Mouse (Mus musculus) thymus, postnatal 4 days (tissue): ENCODE measurements at regions not wholly inside any gene's neighbourhood (a gene's known extent, or its start where the extent isn't known, plus 50 kb on each side); places are given as distances from the start of the nearest gene placed in this dataset.
"Not testable (repeated sequence)": the region's sequence is repeated elsewhere in the genome, so short reads cannot be mapped to it uniquely, and the experiment has no call there.

Source experiments
- DNase-seq: peaks from one replicate; pipeline ENCODE4 v3.0.0; 2021

- DNase-seq = peak; percentile 50
Measured at GRCm38 (mm10) chr5:148820476-148820875, 108.6 kb downstream of the Katnal1 start.

- no peak for DNase-seq
Measured at GRCm38 (mm10) chr5:148819423-148819822, 109.7 kb downstream of the Katnal1 start.

- no peak for DNase-seq
Measured at GRCm38 (mm10) chr5:148818746-148819145, 110.4 kb downstream of the Katnal1 start.

GRCm38 (mm10) chr5:148812840-148813239 lies 116.3 kb downstream of the Katnal1 start:
- DNase-seq = no peak

- DNase-seq = peak; percentile 86
Measured at GRCm38 (mm10) chr5:148812016-148812415, 117.1 kb downstream of the Katnal1 start.

GRCm38 (mm10) chr5:148809485-148809884 lies 119.6 kb downstream of the Katnal1 start:
- DNase-seq = no peak

- no peak for DNase-seq
Measured at GRCm38 (mm10) chr5:148809055-148809454, 120.1 kb downstream of the Katnal1 start.

GRCm38 (mm10) chr5:148808426-148808825 lies 120.7 kb downstream of the Katnal1 start:
- DNase-seq = peak; percentile 68

GRCm38 (mm10) chr5:148807612-148808011 lies 121.5 kb downstream of the Katnal1 start:
- no peak for DNase-seq

- no peak for DNase-seq
Measured at GRCm38 (mm10) chr5:148805030-148805429, 124.1 kb downstream of the Katnal1 start.

- no peak for DNase-seq
Measured at GRCm38 (mm10) chr5:148803772-148804171, 125.3 kb downstream of the Katnal1 start.

GRCm38 (mm10) chr5:148802720-148803119 lies 126.4 kb downstream of the Katnal1 start:
- no peak for DNase-seq

- no peak for DNase-seq
Measured at GRCm38 (mm10) chr5:148798541-148798940, 130.6 kb downstream of the Katnal1 start.

GRCm38 (mm10) chr5:148796072-148796471 lies 133.0 kb downstream of the Katnal1 start:
- DNase-seq = no peak

- peak; percentile 86 for DNase-seq
Measured at GRCm38 (mm10) chr5:148794465-148794864, 134.7 kb downstream of the Katnal1 start.

GRCm38 (mm10) chr5:148792736-148793440 lies 136.2 kb downstream of the Katnal1 start:
- DNase-seq = peak; percentile 94

GRCm38 (mm10) chr5:148791651-148792050 lies 137.5 kb downstream of the Katnal1 start:
- no peak for DNase-seq

- not testable (repeated sequence) for DNase-seq
Measured at GRCm38 (mm10) chr5:148790343-148790742, 138.8 kb downstream of the Katnal1 start.

- no peak for DNase-seq
Measured at GRCm38 (mm10) chr5:148789823-148790222, 139.3 kb downstream of the Katnal1 start.

GRCm38 (mm10) chr5:148789147-148789566 lies 140.0 kb downstream of the Katnal1 start:
- no peak for DNase-seq

GRCm38 (mm10) chr5:148788690-148789089 lies 140.4 kb downstream of the Katnal1 start:
- no peak for DNase-seq

GRCm38 (mm10) chr5:148787270-148787669 lies 141.8 kb downstream of the Katnal1 start:
- DNase-seq = no peak

- not testable (repeated sequence) for DNase-seq
Measured at GRCm38 (mm10) chr5:148781076-148781475, 148.0 kb downstream of the Katnal1 start.

- no peak for DNase-seq
Measured at GRCm38 (mm10) chr5:148776796-148777659, 152.1 kb downstream of the Katnal1 start.
